Mouse (Mus musculus) thymus, adult 18-20 months (tissue): Measurements from ENCODE around the gene Map4.

Source experiments
- DNase-seq, 2 experiments: peaks; one replicate each; pipeline ENCODE4 v3.0.0; 2022; ENCODE audit warnings: mixed read lengths in 2 of 2

The Map4 gene

GRCm38 (mm10) chr9:110019224-110019623 lies 88.0 kb downstream of the Map4 start:
- no peak for DNase-seq

GRCm38 (mm10) chr9:110020405-110020804 lies 89.1 kb downstream of the Map4 start:
- no peak for DNase-seq

- no peak for DNase-seq
Measured at GRCm38 (mm10) chr9:110021463-110021862, 90.2 kb downstream of the Map4 start.

- DNase-seq = no peak
Measured at GRCm38 (mm10) chr9:110022151-110022550, 90.9 kb downstream of the Map4 start.

- no peak for DNase-seq
Measured at GRCm38 (mm10) chr9:110035091-110035490, 103.8 kb downstream of the Map4 start.

- no peak for DNase-seq
Measured at GRCm38 (mm10) chr9:110037895-110038294, 106.6 kb downstream of the Map4 start.

- DNase-seq = no peak
Measured at GRCm38 (mm10) chr9:110038485-110038884, 107.2 kb downstream of the Map4 start.

GRCm38 (mm10) chr9:110044373-110044772 lies 113.1 kb downstream of the Map4 start:
- no peak for DNase-seq

GRCm38 (mm10) chr9:110045763-110046377 lies 114.6 kb downstream of the Map4 start:
- DNase-seq = no peak

GRCm38 (mm10) chr9:110047260-110047659 lies 116.0 kb downstream of the Map4 start:
- DNase-seq = no peak

- DNase-seq = no peak
Measured at GRCm38 (mm10) chr9:110047857-110048256, 116.6 kb downstream of the Map4 start.

GRCm38 (mm10) chr9:110051184-110051583 lies 119.9 kb downstream of the Map4 start:
- DNase-seq = no peak

GRCm38 (mm10) chr9:110051869-110052661 lies 120.8 kb downstream of the Map4 start:
- DNase-seq = no peak

GRCm38 (mm10) chr9:110052951-110053304 lies 121.7 kb downstream of the Map4 start:
- DNase-seq = no peak

- no peak for DNase-seq
Measured at GRCm38 (mm10) chr9:110053305-110054079, 122.2 kb downstream of the Map4 start.

GRCm38 (mm10) chr9:110054080-110054421 lies 122.8 kb downstream of the Map4 start:
- DNase-seq = no peak

GRCm38 (mm10) chr9:110054781-110055180 lies 123.5 kb downstream of the Map4 start:
- DNase-seq = no peak

- no peak for DNase-seq
Measured at GRCm38 (mm10) chr9:110057200-110057599, 125.9 kb downstream of the Map4 start.

- DNase-seq = peak; percentile 38 to 61
Measured at GRCm38 (mm10) chr9:110060761-110061160, 129.5 kb downstream of the Map4 start.

GRCm38 (mm10) chr9:110062405-110062804 lies 131.1 kb downstream of the Map4 start:
- peak; percentile 58 to 76 for DNase-seq

GRCm38 (mm10) chr9:110062861-110063260 lies 131.6 kb downstream of the Map4 start:
- peak in 1 of 2 experiments; percentile 35 for DNase-seq

- no peak for DNase-seq
Measured at GRCm38 (mm10) chr9:110064641-110065040, 133.4 kb downstream of the Map4 start.

GRCm38 (mm10) chr9:110068745-110069144 lies 137.5 kb downstream of the Map4 start:
- no peak for DNase-seq

- no peak for DNase-seq
Measured at GRCm38 (mm10) chr9:110070358-110070757, 139.1 kb downstream of the Map4 start.
